31 mouse cellular contexts compared by ENCODE assay signal in the genomic region with DNA sequence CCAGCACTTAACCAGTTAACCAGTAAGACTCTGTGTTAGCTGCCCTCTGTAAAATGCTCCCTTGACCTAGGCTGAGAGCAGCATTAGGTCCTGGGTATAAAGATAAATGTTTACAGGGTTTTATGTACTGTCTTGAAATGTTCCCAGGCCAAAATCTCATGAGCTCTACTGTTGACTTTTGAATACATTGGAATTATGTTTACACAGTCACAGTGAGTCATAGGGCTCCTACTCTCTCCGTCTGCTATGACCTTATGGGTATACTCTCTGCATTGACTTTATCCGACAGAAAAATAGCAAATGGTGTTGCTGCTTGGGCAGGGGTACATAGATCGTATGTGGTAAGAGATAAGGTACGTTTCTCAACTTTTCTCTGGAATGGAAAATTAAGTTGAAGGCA.
DNase-seq lines count a peak whose midpoint lies in the region; ATAC-seq and TF ChIP-seq lines count a peak whose summit lies in the region.
"Had no signal": no experiment of that assay in that cellular context is flagged by ENCODE, and none has a peak within 500 bp of the region (broad histone marks: within the 10 kb centered on the region; RNA-seq: fewer than 3 reads in every experiment).

No protein-coding gene starts in this region.

- DNase-seq in liver (no peak), adipocyte (ENCODE audit: low spot score) (peak; percentile 42)
- DNase-seq in lung, postnatal 0 days (ENCODE audit: low spot score), result peak; percentile 13
- no peak for DNase-seq in lung, postnatal 36 days
- no peak for DNase-seq in stomach, postnatal 0 days (ENCODE audit: low spot score)
- DNase-seq in frontal cortex, postnatal 36 days (ENCODE audit: low spot score in 2 of 2), result no peak
- no peak for DNase-seq in heart, adult 9 months (ENCODE audit: low spot score in 2 of 2)
- DNase-seq: adrenal gland, adult 2 months; adrenal gland, postnatal 10 days; adrenal gland, postnatal 25 days; B cell, adult 2 months; cerebellum, adult 11 months; cerebellum, adult 18-20 months; cerebellum, adult 8-10 months; cerebellum, adult 9-11 months; cerebellum, postnatal 14 days; cerebellum, postnatal 36 days; embryo, embryonic 11 days had no signal

- H3K9ac ChIP-seq in liver, embryonic 16.5 days (ENCODE audit: low read depth, low read length), result no peak overlapping the region
- no peak overlapping the region for H3K9ac ChIP-seq in lung, postnatal 0 days (replicated peaks; ENCODE audit: low read depth)
- H3K9ac ChIP-seq in stomach, postnatal 0 days (ENCODE audit: low read length), result no peak overlapping the region
- H3K9ac ChIP-seq: embryonic facial prominence, embryonic 13.5 days; embryonic facial prominence, embryonic 15.5 days; forebrain, embryonic 12.5 days had no signal

- H3K9me3 ChIP-seq in liver, embryonic 16.5 days (replicated peaks; ENCODE audit: control insufficient read depth, low read length), result no peaks in the 10 kb centered on the region
- no peaks in the 10 kb centered on the region for H3K9me3 ChIP-seq in lung, postnatal 0 days (ENCODE audit: low read length)
- no peaks in the 10 kb centered on the region for H3K9me3 ChIP-seq in stomach, postnatal 0 days (ENCODE audit: control insufficient read depth, low read length)
- H3K9me3 ChIP-seq: embryonic facial prominence, embryonic 13.5 days; embryonic facial prominence, embryonic 15.5 days; forebrain, embryonic 10.5 days; forebrain, embryonic 12.5 days; G1E had no signal

- H3K27ac ChIP-seq in liver, embryonic 16.5 days (ENCODE audit: low read length), result no peak overlapping the region
- H3K27ac ChIP-seq in lung, postnatal 0 days (ENCODE audit: low read length), result no peak overlapping the region
- H3K27ac ChIP-seq in stomach, postnatal 0 days (replicated peaks), result no peak overlapping the region
- H3K27ac ChIP-seq: embryonic facial prominence, embryonic 13.5 days; embryonic facial prominence, embryonic 15.5 days; forebrain, embryonic 10.5 days; forebrain, embryonic 12.5 days had no signal

- WGBS in liver, embryonic 16.5 days (ENCODE audit: insufficient replicate concordance), result 56% methylated on average over 4 of the region's 4 CpGs
- 58% methylated on average over 4 of the region's 4 CpGs for WGBS in lung, postnatal 0 days
- 40% methylated on average over 4 of the region's 4 CpGs for WGBS in stomach, postnatal 0 days

- H3K36me3 ChIP-seq in liver, embryonic 16.5 days (ENCODE audit: control insufficient read depth, insufficient read depth), result no peaks in the 10 kb centered on the region
- no peaks in the 10 kb centered on the region for H3K36me3 ChIP-seq in lung, postnatal 0 days (ENCODE audit: insufficient read depth, low read length)
- H3K36me3 ChIP-seq in stomach, postnatal 0 days (ENCODE audit: control insufficient read depth, insufficient read depth, low read length), result no peaks in the 10 kb centered on the region
- H3K36me3 ChIP-seq: embryonic facial prominence, embryonic 13.5 days; embryonic facial prominence, embryonic 15.5 days; forebrain, embryonic 10.5 days; forebrain, embryonic 12.5 days; G1E had no signal

- peak; percentile 53; the same call in 1 of the 2 replicates for ATAC-seq in liver, embryonic 16.5 days (ENCODE audit: low read depth)
- ATAC-seq in lung, postnatal 0 days, result no peak
- ATAC-seq in stomach, postnatal 0 days (ENCODE audit: low FRiP score, low TSS enrichment), result peak; percentile 60; the same call in 1 of the 2 replicates
- ATAC-seq: activated CD4-positive, CD25-positive, alpha-beta regulatory T cell, adult 4 months; CD4-positive, CD25-positive, alpha-beta regulatory T cell, adult 4 months; forebrain, embryonic 14.5 days; forebrain, embryonic 16.5 days; Patski had no signal

- H3K4me2 ChIP-seq in liver, embryonic 16.5 days (ENCODE audit: low read depth, low read length), result no peak overlapping the region
- H3K4me2 ChIP-seq in lung, postnatal 0 days (replicated peaks; ENCODE audit: low read depth, low read length), result no peak overlapping the region
- H3K4me2 ChIP-seq in stomach, postnatal 0 days (replicated peaks; ENCODE audit: low read depth), result no peak overlapping the region
- H3K4me2 ChIP-seq: embryonic facial prominence, embryonic 13.5 days; embryonic facial prominence, embryonic 15.5 days; forebrain, embryonic 12.5 days had no signal

- no peak for TF ChIP-seq EP300 in lung, postnatal 0 days (IDR thresholded peaks at IDR 0.05)
- no peak for TF ChIP-seq EP300 in stomach, postnatal 0 days (optimal IDR thresholded peaks at IDR 0.05)

- H3K27me3 ChIP-seq in liver, embryonic 16.5 days (ENCODE audit: control insufficient read depth, insufficient read depth, low read depth, low read length), result no peaks in the 10 kb centered on the region
- H3K27me3 ChIP-seq in lung, postnatal 0 days (replicated peaks; ENCODE audit: insufficient read depth, low read length), result no peaks in the 10 kb centered on the region
- H3K27me3 ChIP-seq in stomach, postnatal 0 days (ENCODE audit: control insufficient read depth, insufficient read depth, low read length), result no peaks in the 10 kb centered on the region
- H3K27me3 ChIP-seq: CH12.LX; embryonic facial prominence, embryonic 13.5 days; embryonic facial prominence, embryonic 15.5 days; forebrain, embryonic 12.5 days; Patski had no signal

- H3K4me3 ChIP-seq in liver, embryonic 16.5 days (ENCODE audit: low read depth, low read length), result no peak overlapping the region
- no peak overlapping the region for H3K4me3 ChIP-seq in lung, postnatal 0 days (ENCODE audit: low read depth, low read length)
- H3K4me3 ChIP-seq in stomach, postnatal 0 days (ENCODE audit: low read depth, low read length), result no peak overlapping the region
- H3K4me3 ChIP-seq: embryonic facial prominence, embryonic 13.5 days; embryonic facial prominence, embryonic 15.5 days; erythroblast, embryonic 14.5 days; forebrain, embryonic 10.5 days; forebrain, embryonic 12.5 days had no signal

- no peak for TF ChIP-seq CTCF in lung, postnatal 0 days (IDR thresholded peaks at IDR 0.05)
- no peak for TF ChIP-seq CTCF in stomach, postnatal 0 days (IDR thresholded peaks at IDR 0.05; ENCODE audit: low read depth)

- H3K4me1 ChIP-seq in liver, embryonic 16.5 days (ENCODE audit: control insufficient read depth, low read depth, low read length), result no peaks in the 10 kb centered on the region
- no peaks in the 10 kb centered on the region for H3K4me1 ChIP-seq in lung, postnatal 0 days (ENCODE audit: insufficient read depth, low read depth, low read length)
- H3K4me1 ChIP-seq in stomach, postnatal 0 days (replicated peaks; ENCODE audit: control insufficient read depth, insufficient read depth), result no peaks in the 10 kb centered on the region
- H3K4me1 ChIP-seq: embryonic facial prominence, embryonic 13.5 days; embryonic facial prominence, embryonic 15.5 days; forebrain, embryonic 10.5 days; forebrain, embryonic 12.5 days had no signal

Comparison
In these comparisons a context has a peak if more than half of its experiments do, and no peak if none do; other contexts are left out.
1. DNase-seq: peak in lung, postnatal 0 days (single experiment) and adipocyte (single experiment); none in liver (single experiment), lung, postnatal 36 days (single experiment), stomach, postnatal 0 days (single experiment), frontal cortex, postnatal 36 days (0 of 2) and heart, adult 9 months (0 of 2).